Mouse (Mus musculus): Measurements from ENCODE around the gene Ncapd3. TPM values are rescaled to one million over a fixed set of nuclear protein-coding genes. Genes with fewer than 3 reads are reported as not detected.
A peak's percentile ranks its signal among the peaks of the same experiment; 100 is the strongest.

The Ncapd3 gene
- total RNA-seq (2012; rRNA removed): 32.2 and 33.7 TPM in 2 replicates
- 38.2 and 39.2 TPM in 2 replicates for total RNA-seq (2014; rRNA removed)
- polyA plus RNA-seq (2012; ENCODE audit: insufficient read length, low read depth): 23.5 and 29.9 TPM in 2 replicates

GRCm38 (mm10) chr9:27029828-27030762 lies at the start of gene Ncapd3, which contains the start of gene Vps26b:
Gene Ncapd3 (plus strand): TSS chr9:27030175.
Gene Vps26b (minus strand): TSS chr9:27030065.
- Histone ChIP-seq H3K9ac (ENCODE audit: insufficient read depth, low read depth) (peak within 1 kb of the TSS; percentile 91), H3K27ac (ENCODE audit: insufficient read depth, low read depth) (peak within 1 kb of the TSS; percentile 68), H3K27me3 (replicated peaks) (peaks cover 2% of the 10 kb centered on the region), H3K9me3 (replicated peaks; ENCODE audit: low read length) (no peaks in the 10 kb centered on the region), H3K4me1 (ENCODE audit: control insufficient read depth in 1 of 2, insufficient read depth in 2 of 2) (peaks cover 17 to 49% of the 10 kb centered on the region in 2 experiments), H3K79me2 (replicated peaks; ENCODE audit: control insufficient read depth, extremely low read depth, insufficient read depth, poor library complexity, severe bottlenecking) (peaks cover 48% of the 10 kb centered on the region), H3K36me3 (replicated peaks in 1 of 2; ENCODE audit: control insufficient read depth in 1 of 2, insufficient read depth in 1 of 2, low read length in 1 of 2) (peaks cover 0 to 27% of the 10 kb centered on the region in 2 experiments), H3K4me2 (ENCODE audit: insufficient read depth, low read depth, poor library complexity, severe bottlenecking) (peak within 1 kb of the TSS; percentile 88), H3K4me3 (replicated peaks in 1 of 3; ENCODE audit: low read depth in 2 of 3, low read length in 2 of 3, poor library complexity in 1 of 3) (peak within 1 kb of the TSS; percentile 87 to 98 (median 88))
- peak; percentile 97 for DNase-seq (ENCODE audit: extremely low read depth)
- in situ Hi-C loops (cut with MboI; ENCODE audit: low pct_ligation_motif_present, low pct_unique_long_range_greater_than_20kb, low sequenced_read_pairs): no loop called here
- dilution Hi-C loops (cut with MboI; ENCODE audit: extremely low pct_ligation_motif_present, extremely low pct_unique_long_range_greater_than_20kb, low sequenced_read_pairs): no loop called here
- no peak for TF ChIP-seq PAX5 (IDR thresholded peaks at IDR 0.05; ENCODE audit: low read length)
- TF ChIP-seq EP300 (IDR thresholded peaks at IDR 0.05; ENCODE audit: low read length): no peak
- TF ChIP-seq USF1 (IDR thresholded peaks at IDR 0.05; ENCODE audit: low read depth, low read length): no peak
- TF ChIP-seq GABPA (IDR thresholded peaks at IDR 0.05; ENCODE audit: insufficient replicate concordance, low read depth, low read length): no peak
- peak; percentile 67 for TF ChIP-seq HCFC1 (IDR thresholded peaks at IDR 0.05; ENCODE audit: low read depth, low read length)
- no peak for TF ChIP-seq ZKSCAN1 (IDR thresholded peaks at IDR 0.05; ENCODE audit: borderline replicate concordance, low read depth, low read length)
- TF ChIP-seq E2F4 (IDR thresholded peaks at IDR 0.05; ENCODE audit: insufficient replicate concordance, low read depth, low read length): peak; percentile 83; the same call in 1 of the 2 replicates
- TF ChIP-seq CHD1 (IDR thresholded peaks at IDR 0.05; ENCODE audit: low read depth, low read length): no peak
- peak; percentile 50; the same call in 1 of the 2 replicates for TF ChIP-seq TBP (conservative IDR thresholded peaks at IDR 0.05; ENCODE audit: low read depth, low read length)
- peak; percentile 39 for TF ChIP-seq BHLHE40 (IDR thresholded peaks at IDR 0.05; ENCODE audit: low read depth, low read length)
- peak; percentile 40 for TF ChIP-seq POLR2A (IDR thresholded peaks at IDR 0.05; ENCODE audit: low read depth, low read length)
- no peak for TF ChIP-seq RCOR1 (conservative IDR thresholded peaks at IDR 0.05; ENCODE audit: low read depth, low read length)
- TF ChIP-seq NRF1 (IDR thresholded peaks at IDR 0.05; ENCODE audit: low read depth, low read length): peak; percentile 88
- no peak for TF ChIP-seq ZNF384 (IDR thresholded peaks at IDR 0.05; ENCODE audit: low read depth, low read length)
- TF ChIP-seq UBTF (IDR thresholded peaks at IDR 0.05; ENCODE audit: low read depth, low read length): 0 out of 2 replicates have a peak, but pooled peaks have one; percentile 24
- TF ChIP-seq ZC3H11A (IDR thresholded peaks at IDR 0.05; ENCODE audit: low read depth, low read length): no peak
- no peak; the same call in 1 of the 2 replicates for TF ChIP-seq MEF2A (IDR thresholded peaks at IDR 0.05; ENCODE audit: borderline replicate concordance, low read depth, low read length)
- TF ChIP-seq NELFE (IDR thresholded peaks at IDR 0.05; ENCODE audit: low read depth, low read length): peak; percentile 72
- no peak for TF ChIP-seq SMC3 (IDR thresholded peaks at IDR 0.05; ENCODE audit: low read depth, low read length)
- TF ChIP-seq KAT2A (IDR thresholded peaks at IDR 0.05; ENCODE audit: insufficient replicate concordance, low read length): peak; percentile 72; the same call in 1 of the 2 replicates
- TF ChIP-seq SIN3A (IDR thresholded peaks at IDR 0.05; ENCODE audit: low read length): peak; percentile 96
- TF ChIP-seq MAZ (IDR thresholded peaks at IDR 0.05; ENCODE audit: low read depth, low read length): peak; percentile 82
- TF ChIP-seq CHD2 (IDR thresholded peaks at IDR 0.05; ENCODE audit: low read length): peak; percentile 89
- no peak for TF ChIP-seq POLR2AphosphoS2 (IDR thresholded peaks at IDR 0.05; ENCODE audit: low read depth, low read length)
- TF ChIP-seq USF2 (conservative IDR thresholded peaks at IDR 0.05; ENCODE audit: low read depth, low read length): no peak
- peak; percentile 34; the same call in 1 of the 2 replicates for TF ChIP-seq MYC (IDR thresholded peaks at IDR 0.05; ENCODE audit: low read depth, low read length)
- TF ChIP-seq CTCF (conservative IDR thresholded peaks at IDR 0.05 in 1 of 2, IDR thresholded peaks at IDR 0.05 in 1 of 2; ENCODE audit: low read depth in 2 of 2, low read length in 2 of 2): no peak
- TF ChIP-seq ELF1 (IDR thresholded peaks at IDR 0.05; ENCODE audit: low read depth, low read length): peak; percentile 82
- TF ChIP-seq JUND (conservative IDR thresholded peaks at IDR 0.05; ENCODE audit: low read depth, low read length): no peak
- TF ChIP-seq MAX (IDR thresholded peaks at IDR 0.05; ENCODE audit: low read length): peak; percentile 56; the same call in 1 of the 2 replicates
- no peak for TF ChIP-seq RAD21 (IDR thresholded peaks at IDR 0.05; ENCODE audit: low read depth, low read length)
- no peak for TF ChIP-seq MAFK (IDR thresholded peaks at IDR 0.05; ENCODE audit: insufficient replicate concordance, low read length)
- no peak for TF ChIP-seq ZMIZ1 (IDR thresholded peaks at IDR 0.05; ENCODE audit: low read depth, low read length)
- TF ChIP-seq JUN (IDR thresholded peaks at IDR 0.05; ENCODE audit: insufficient read depth, low read depth, low read length): no peak
- no peak for TF ChIP-seq ETS1 (conservative IDR thresholded peaks at IDR 0.05; ENCODE audit: low read depth, low read length)
- peak; percentile 87 for TF ChIP-seq MXI1 (IDR thresholded peaks at IDR 0.05; ENCODE audit: low read depth, low read length)
- no peak; the same call in 1 of the 2 replicates for TF ChIP-seq TCF12 (IDR thresholded peaks at IDR 0.05; ENCODE audit: low read depth, low read length)
